Mouse (Mus musculus): Measurements from ENCODE around the gene Plekha5.

DNA sequence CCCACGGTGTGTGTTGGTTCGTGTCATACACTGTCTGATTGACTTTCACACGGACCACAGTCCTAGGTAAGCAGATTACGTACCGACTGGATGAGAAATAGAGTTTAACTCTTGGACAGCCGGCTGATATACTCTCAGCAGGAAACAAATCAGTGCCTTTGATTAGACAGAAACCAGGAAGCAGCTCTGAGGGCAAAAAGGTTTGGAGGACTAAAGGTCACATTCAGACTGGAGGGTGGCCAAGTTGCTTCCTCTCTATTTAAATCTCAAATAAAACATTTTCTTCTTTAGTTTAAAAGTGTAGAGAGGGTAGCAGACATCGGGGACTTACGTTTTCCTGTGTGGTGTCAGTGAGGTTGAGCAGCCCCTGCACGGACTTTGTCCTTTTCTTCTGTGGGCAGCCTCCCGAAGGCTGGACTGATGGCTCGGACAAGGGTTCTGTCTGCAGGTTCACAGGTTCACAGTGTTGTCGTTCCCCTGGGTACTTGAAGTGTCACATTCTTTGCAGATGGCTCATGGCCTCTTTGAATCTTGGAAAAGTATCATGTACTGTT, 122.9 kb downstream of the Plekha5 start:
- no peak for TF ChIP-seq CTCF (IDR thresholded peaks at IDR 0.05; ENCODE audit: low read depth, low read length)
- TF ChIP-seq POLR2A (IDR thresholded peaks at IDR 0.05; ENCODE audit: borderline replicate concordance, low read depth, low read length) = no peak

All from bone marrow macrophage, adult 2 months (primary cell).